Mouse (Mus musculus): ENCODE measurements at regions not wholly inside any gene's neighbourhood (a gene's known extent, or its start where the extent isn't known, plus 50 kb on each side); places are given as distances from the start of the nearest gene placed in this dataset.
A peak's percentile ranks its signal among the peaks of the same experiment; 100 is the strongest.

DNA sequence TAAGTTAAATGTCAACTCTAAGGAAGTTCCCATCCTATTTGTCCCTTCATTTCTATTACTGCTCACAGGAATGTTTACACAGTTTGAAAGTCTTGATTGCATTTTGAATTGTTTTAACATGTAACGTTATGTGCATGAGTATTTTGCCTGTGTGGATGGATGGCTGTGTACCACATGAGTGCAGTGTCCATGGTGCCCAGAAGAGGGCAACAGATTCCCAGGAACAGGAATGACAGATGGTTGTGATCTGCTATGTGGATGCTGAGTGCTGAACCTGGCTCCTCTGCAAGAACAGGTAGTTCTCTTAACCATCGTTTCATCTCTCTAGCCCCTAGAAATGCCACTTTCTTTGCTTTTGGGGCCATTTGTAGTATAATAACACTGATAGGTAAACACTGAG is 597.9 kb upstream of the Zwint start:
- Histone ChIP-seq H3K27ac (ENCODE audit: insufficient read depth, low read length) (no peak overlapping the region), H3K4me3 (ENCODE audit: insufficient read depth, low read length) (no peak overlapping the region), H3K4me1 (ENCODE audit: control insufficient read depth, insufficient read depth, low read length) (no peaks in the 10 kb centered on the region)
- TF ChIP-seq POLR2A (IDR thresholded peaks at IDR 0.05; ENCODE audit: extremely low read depth, insufficient read depth, low read length) (no peak), CTCF (IDR thresholded peaks at IDR 0.05; ENCODE audit: extremely low read depth, insufficient read depth, low read length) (0 out of 2 replicates have a peak, but pooled peaks have one; percentile 10)

DNA sequence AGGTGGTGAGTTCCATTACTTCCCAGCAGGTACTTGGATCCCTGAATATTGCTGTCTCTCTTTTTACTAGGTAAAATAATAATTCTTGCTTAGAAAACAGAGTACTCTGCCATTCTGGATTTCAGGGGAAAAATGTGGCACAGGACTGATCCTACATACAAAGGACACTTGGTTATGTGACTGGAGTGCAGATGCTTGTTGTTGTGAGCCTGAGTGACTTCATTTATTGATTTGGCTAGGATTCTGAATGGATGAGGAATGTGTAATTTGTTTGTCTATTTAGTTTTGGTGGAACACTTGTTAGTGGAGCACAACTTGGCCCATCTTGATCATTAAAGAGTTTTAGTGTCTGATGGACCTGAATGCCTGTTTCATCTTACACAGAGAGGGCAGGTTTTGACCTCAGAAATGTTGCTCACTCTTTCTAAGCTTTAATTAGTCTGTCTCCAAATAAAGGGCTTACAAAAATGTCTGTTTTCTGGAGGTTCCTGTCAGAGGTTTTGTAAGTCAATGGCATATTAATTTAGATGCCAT is 583.4 kb upstream of the Zwint start:
- Histone ChIP-seq H3K4me3 (ENCODE audit: insufficient read depth, low read length) (no peak overlapping the region), H3K27ac (ENCODE audit: insufficient read depth, low read length) (no peak overlapping the region), H3K4me1 (ENCODE audit: control insufficient read depth, insufficient read depth, low read length) (no peaks in the 10 kb centered on the region)
- TF ChIP-seq CTCF (IDR thresholded peaks at IDR 0.05; ENCODE audit: extremely low read depth, insufficient read depth, low read length) (no peak), POLR2A (IDR thresholded peaks at IDR 0.05; ENCODE audit: extremely low read depth, insufficient read depth, low read length) (no peak)

DNA sequence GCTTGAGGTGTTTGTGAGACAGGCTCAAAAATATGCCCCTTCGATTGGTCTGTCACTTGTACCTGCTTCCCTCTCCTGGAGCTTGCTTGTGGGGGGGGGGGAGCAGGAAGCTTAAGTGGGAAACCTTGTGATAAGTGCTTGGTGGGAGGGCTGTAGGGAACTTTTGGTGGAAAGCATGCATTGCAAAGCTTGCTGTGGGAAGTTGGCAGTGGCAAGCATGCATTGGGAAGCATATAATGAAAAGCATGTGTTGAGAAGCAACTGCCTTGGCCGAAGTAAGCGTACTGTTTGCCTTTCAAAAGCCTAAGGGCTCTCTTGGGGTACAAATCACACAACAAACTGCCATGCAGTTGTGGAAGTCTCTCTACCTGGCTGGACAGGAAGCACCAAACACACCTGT is 576.3 kb upstream of the Zwint start:
- no peak for TF ChIP-seq CTCF (IDR thresholded peaks at IDR 0.05; ENCODE audit: extremely low read depth, insufficient read depth, low read length)
- TF ChIP-seq POLR2A (IDR thresholded peaks at IDR 0.05; ENCODE audit: extremely low read depth, insufficient read depth, low read length): no peak
- no peak overlapping the region for H3K27ac ChIP-seq (ENCODE audit: insufficient read depth, low read length)
- no peaks in the 10 kb centered on the region for H3K4me1 ChIP-seq (ENCODE audit: control insufficient read depth, insufficient read depth, low read length)
- H3K4me3 ChIP-seq (ENCODE audit: insufficient read depth, low read length): no peak overlapping the region

DNA sequence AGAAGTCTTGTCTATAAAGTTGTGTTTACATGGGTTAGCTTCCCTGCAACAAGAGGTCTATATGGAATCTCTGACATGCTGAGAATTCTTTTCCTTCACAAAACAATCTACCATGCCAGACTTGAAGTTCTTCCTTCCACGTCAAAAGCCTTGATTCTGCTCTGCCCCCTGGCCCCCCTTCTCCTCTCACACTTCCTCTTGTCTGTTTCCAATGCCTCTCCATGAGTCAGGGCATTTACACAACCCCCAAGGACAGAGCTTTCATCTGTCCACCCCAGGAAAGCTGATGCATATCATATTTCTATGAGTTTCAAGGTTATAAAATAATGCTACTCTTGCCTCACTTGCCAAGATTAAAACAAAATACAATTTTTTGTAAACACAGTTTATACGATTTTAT is 557.7 kb upstream of the Zwint start:
- no peak overlapping the region for H3K4me3 ChIP-seq (ENCODE audit: insufficient read depth, low read length)
- TF ChIP-seq CTCF (IDR thresholded peaks at IDR 0.05; ENCODE audit: extremely low read depth, insufficient read depth, low read length): no peak
- TF ChIP-seq POLR2A (IDR thresholded peaks at IDR 0.05; ENCODE audit: extremely low read depth, insufficient read depth, low read length): no peak
- no peaks in the 10 kb centered on the region for H3K4me1 ChIP-seq (ENCODE audit: control insufficient read depth, insufficient read depth, low read length)
- no peak overlapping the region for H3K27ac ChIP-seq (ENCODE audit: insufficient read depth, low read length)

DNA sequence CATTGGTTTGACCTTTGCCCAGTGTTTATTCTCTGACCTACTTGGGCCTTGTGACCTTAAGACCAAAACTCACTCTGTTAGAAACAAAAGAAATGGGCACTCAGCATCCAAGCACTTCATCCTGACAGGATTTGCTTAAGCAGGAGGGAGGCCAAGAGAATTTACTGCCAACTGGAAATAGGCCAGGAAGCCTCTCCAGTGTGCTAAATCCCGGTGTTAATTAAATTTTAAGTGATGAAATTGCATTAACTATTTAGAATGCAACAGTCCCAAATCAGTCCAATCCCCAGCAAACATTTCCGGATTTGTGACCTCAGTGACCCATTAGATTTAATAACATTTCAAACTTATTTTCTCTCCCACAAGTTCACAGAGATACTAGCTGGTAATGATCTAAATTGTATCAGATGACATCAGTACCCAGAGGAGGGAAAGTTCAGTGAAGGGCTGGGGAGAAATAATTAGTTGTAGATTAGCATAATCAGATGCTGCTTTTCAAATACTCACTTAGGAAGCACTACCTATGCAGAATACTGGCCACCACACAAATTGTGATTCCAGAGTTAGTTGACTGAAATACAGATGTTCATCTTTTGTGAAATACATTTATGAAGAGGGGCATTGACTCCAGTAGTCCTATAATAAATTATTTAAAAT is 555.4 kb upstream of the Zwint start:
- Histone ChIP-seq H3K4me3 (ENCODE audit: insufficient read depth, low read length) (no peak overlapping the region), H3K4me1 (ENCODE audit: control insufficient read depth, insufficient read depth, low read length) (no peaks in the 10 kb centered on the region), H3K27ac (ENCODE audit: insufficient read depth, low read length) (no peak overlapping the region)
- TF ChIP-seq POLR2A (IDR thresholded peaks at IDR 0.05; ENCODE audit: extremely low read depth, insufficient read depth, low read length): no peak
- TF ChIP-seq CTCF (IDR thresholded peaks at IDR 0.05; ENCODE audit: extremely low read depth, insufficient read depth, low read length): no peak

DNA sequence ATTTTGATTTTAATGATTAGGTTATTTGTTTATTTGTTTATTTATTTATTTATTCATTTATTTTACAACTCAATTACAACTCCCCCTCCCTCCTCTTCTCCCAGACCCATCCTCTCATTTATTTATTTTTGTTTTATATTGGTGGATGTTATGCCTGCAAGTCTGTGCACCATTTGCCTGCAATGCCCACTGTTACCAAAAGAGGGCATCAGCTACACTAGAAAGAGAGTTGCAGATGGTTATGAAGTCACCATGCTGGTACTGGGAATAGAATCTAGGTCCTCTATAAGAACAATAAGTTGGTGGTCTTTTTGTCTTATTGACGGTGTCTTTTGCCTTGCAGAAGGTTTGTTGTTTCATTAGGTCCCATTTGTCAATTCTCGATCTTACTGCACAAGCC is 535.2 kb upstream of the Zwint start:
- no peaks in the 10 kb centered on the region for H3K4me1 ChIP-seq (ENCODE audit: control insufficient read depth, insufficient read depth, low read length)
- TF ChIP-seq CTCF (IDR thresholded peaks at IDR 0.05; ENCODE audit: extremely low read depth, insufficient read depth, low read length) (no peak), POLR2A (IDR thresholded peaks at IDR 0.05; ENCODE audit: extremely low read depth, insufficient read depth, low read length) (no peak)
- no peak overlapping the region for H3K27ac ChIP-seq (ENCODE audit: insufficient read depth, low read length)

DNA sequence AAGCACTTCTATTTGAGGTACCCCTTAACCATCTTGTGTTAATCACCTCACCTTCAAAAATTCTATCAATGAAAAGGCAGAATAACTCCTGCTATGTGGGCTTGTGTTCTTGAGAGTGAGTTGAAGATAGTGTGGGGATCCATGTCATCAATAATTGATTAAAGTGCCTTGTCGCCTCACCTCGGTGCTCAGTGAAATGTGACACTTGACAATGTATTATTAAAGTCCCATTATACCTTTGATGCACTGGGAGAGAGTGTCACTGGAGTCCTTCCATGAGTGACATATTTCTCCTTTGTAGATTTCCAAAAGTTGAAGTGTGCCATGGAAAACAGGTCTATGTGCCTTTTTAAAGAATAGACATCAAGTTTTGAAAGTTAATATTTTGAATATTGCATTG is 522.2 kb upstream of the Zwint start:
- Histone ChIP-seq H3K4me1 (ENCODE audit: control insufficient read depth, insufficient read depth, low read length) (no peaks in the 10 kb centered on the region), H3K27ac (ENCODE audit: insufficient read depth, low read length) (no peak overlapping the region), H3K4me3 (ENCODE audit: insufficient read depth, low read length) (no peak overlapping the region)
- no peak for TF ChIP-seq CTCF (IDR thresholded peaks at IDR 0.05; ENCODE audit: extremely low read depth, insufficient read depth, low read length)
- TF ChIP-seq POLR2A (IDR thresholded peaks at IDR 0.05; ENCODE audit: extremely low read depth, insufficient read depth, low read length): no peak

More for the DNA sequence above, 535.2 kb upstream of the Zwint start:
- H3K4me3 ChIP-seq (ENCODE audit: insufficient read depth, low read length): no peak overlapping the region

Data from cortical plate, adult 2 months (tissue).